Mouse (Mus musculus): ENCODE data around the gene Ogfr. TPM values are rescaled to one million over a fixed set of nuclear protein-coding genes. Genes with fewer than 3 reads are reported as not detected.

The Ogfr gene
- polyA plus RNA-seq, 1 experiment from 2014 or later: 98.2 TPM

DNA sequence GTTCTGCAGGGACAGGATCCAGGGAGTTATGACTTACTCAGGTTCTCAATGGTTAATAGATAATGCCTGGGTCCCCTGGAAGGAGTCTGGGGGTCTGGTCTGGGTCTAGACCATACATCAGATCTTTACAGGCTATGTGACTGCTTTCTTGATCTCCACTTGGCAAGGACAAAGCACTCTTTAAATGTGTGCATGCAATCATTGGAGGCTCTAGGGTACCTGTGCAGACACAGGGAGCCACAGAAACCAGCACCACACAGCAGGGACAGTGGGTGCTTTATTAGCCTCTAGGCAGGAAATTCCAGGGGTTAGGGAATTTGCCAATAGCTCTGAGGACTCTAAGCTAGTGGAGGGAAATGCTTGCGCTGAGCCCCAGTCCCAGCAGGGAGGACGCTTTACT lies 22.8 kb downstream of the Ogfr start:
- Histone ChIP-seq H3K27me3 (ENCODE audit: control insufficient read depth, insufficient read depth, low read length) (no peaks in the 10 kb centered on the region), H3K4me1 (ENCODE audit: control insufficient read depth, insufficient read depth, low read length) (no peaks in the 10 kb centered on the region), H3K9me3 (replicated peaks; ENCODE audit: control insufficient read depth, low read length) (no peaks in the 10 kb centered on the region), H3K27ac (replicated peaks; ENCODE audit: low read depth, low read length) (no peak overlapping the region), H3K36me3 (replicated peaks; ENCODE audit: control insufficient read depth, insufficient read depth, low read depth, low read length) (no peaks in the 10 kb centered on the region), H3K9ac (replicated peaks; ENCODE audit: low read length) (no peak overlapping the region), H3K4me2 (ENCODE audit: low read depth, low read length) (no peak overlapping the region), H3K4me3 (ENCODE audit: low read depth, low read length) (no peak overlapping the region)
- DNase-seq (ENCODE audit: low spot score): no peak
- no peak for ATAC-seq (replicated peaks; ENCODE audit: insufficient number of reproducible peaks, low FRiP score, low TSS enrichment, low read depth)
- 53% methylated on average over 2 of the region's 2 CpGs for WGBS

DNA sequence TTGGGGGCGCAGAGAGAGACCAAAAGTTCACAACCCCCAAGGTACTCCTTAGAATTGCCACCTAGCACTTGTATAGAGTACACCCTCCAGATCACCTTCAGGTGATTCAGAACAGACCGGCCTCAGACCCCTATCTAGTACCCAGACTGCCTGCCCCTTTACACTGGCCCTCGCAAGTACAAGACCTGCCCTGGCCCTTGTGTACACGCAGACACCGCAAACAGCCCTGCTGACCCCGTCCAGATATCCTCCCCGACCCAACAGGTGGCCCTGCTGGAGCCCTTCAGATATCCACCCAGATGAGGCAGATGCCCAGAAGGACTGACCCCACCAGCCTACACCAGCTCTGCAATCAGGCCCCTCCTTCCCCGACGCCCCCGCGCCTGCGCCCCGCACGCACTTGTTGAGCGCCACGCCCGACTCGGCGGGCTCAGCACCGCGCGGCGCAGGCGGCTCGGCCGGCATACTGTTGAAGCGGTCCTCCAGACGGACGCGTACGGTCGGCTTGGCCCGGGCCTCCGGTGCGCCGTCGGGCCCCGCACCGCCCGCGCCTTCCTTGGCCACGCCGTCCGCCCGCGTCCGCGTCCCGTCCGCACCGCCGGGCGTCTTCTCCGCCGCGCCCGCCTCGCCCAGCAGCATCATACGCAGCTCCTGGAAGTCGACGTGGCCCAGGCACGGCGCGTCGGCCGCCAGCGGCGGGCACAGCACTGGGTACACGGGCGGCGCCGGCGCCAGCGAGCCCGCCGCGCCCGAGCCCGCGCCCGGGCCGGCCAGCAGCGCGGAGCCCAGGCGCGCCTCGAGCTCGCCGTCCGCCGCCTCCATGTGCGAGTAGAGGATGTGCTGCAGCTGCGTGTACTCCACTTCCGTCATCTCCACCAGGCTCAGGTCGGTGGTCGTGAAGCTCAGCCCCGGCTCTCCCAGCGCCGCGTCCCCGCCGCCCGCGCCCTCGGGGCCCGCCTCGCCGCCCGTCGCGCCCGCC lies 52.8 kb downstream of the Ogfr start:
- Histone ChIP-seq H3K27ac (replicated peaks; ENCODE audit: low read depth, low read length) (no peak overlapping the region), H3K9me3 (replicated peaks; ENCODE audit: control insufficient read depth, low read length) (peaks cover 8% of the 10 kb centered on the region), H3K4me1 (ENCODE audit: control insufficient read depth, insufficient read depth, low read length) (peaks cover 3% of the 10 kb centered on the region; the same call in 1 of the 2 replicates), H3K9ac (replicated peaks; ENCODE audit: low read length) (peak overlapping the region; percentile 18; the same call in 1 of the 2 replicates), H3K4me2 (ENCODE audit: low read depth, low read length) (peak overlapping the region; percentile 41), H3K27me3 (ENCODE audit: control insufficient read depth, insufficient read depth, low read length) (peaks cover 33% of the 10 kb centered on the region), H3K36me3 (replicated peaks; ENCODE audit: control insufficient read depth, insufficient read depth, low read depth, low read length) (no peaks in the 10 kb centered on the region), H3K4me3 (ENCODE audit: low read depth, low read length) (peak overlapping the region; percentile 32)
- ATAC-seq (replicated peaks; ENCODE audit: insufficient number of reproducible peaks, low FRiP score, low TSS enrichment, low read depth): peak; percentile 56; the same call in 1 of the 2 replicates
- no peak for DNase-seq (ENCODE audit: low spot score)
- WGBS: 2% methylated on average over 86 of the region's 112 CpGs

DNA sequence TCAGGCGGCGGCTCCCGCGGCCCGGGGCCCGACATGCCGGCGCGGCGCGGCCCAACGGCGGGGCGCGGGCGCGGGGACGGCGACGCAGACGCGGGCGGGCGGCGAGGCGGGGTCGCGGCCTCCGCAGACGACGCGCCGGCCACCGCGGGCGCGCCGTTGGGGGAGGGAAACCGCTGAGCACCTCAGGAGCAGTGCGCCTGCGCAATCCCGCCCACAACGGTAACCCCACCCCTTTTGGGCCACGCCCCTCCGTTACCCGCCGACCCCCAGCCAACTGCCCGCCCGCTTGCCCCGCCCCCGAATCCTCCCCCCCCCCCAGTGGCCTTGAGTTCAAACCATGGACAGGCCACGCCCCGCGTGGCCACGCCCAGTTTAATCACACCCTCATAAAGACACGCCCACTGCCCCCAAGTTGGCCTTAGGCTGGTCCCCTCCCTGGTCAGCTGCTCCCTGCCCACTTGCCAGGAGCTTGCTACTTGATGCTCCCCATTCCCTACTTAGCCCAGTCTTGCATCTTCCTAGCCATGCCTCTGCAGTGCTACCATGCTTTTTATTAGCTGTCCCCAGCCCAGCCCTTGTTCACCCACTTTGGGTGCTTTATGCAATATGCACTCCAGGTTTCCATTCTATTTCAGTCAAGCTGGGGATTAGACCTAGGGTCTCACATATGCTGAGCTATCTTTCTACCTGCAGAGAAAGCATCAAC lies 53.7 kb downstream of the Ogfr start, which contains the start of gene Tcfl5:
TSS of gene Tcfl5 (minus strand) at position 154 of the 706 bp plus-strand sequence.
- Histone ChIP-seq H3K9me3 (replicated peaks; ENCODE audit: control insufficient read depth, low read length) (peaks cover 8% of the 10 kb centered on the region), H3K4me1 (ENCODE audit: control insufficient read depth, insufficient read depth, low read length) (peaks cover 3% of the 10 kb centered on the region; the same call in 1 of the 2 replicates), H3K27me3 (ENCODE audit: control insufficient read depth, insufficient read depth, low read length) (peaks cover 33% of the 10 kb centered on the region), H3K4me2 (ENCODE audit: low read depth, low read length) (peak within 1 kb of the TSS; percentile 41), H3K36me3 (replicated peaks; ENCODE audit: control insufficient read depth, insufficient read depth, low read depth, low read length) (no peaks in the 10 kb centered on the region), H3K9ac (replicated peaks; ENCODE audit: low read length) (peak within 1 kb of the TSS; percentile 18; the same call in 1 of the 2 replicates), H3K27ac (replicated peaks; ENCODE audit: low read depth, low read length) (no peak within 1 kb of the TSS), H3K4me3 (ENCODE audit: low read depth, low read length) (peak within 1 kb of the TSS; percentile 32)
- DNase-seq (ENCODE audit: low spot score) (no peak), ATAC-seq (replicated peaks; ENCODE audit: insufficient number of reproducible peaks, low FRiP score, low TSS enrichment, low read depth) (no peak)
- WGBS: 0% methylated on average over 2 of the region's 56 CpGs

DNA sequence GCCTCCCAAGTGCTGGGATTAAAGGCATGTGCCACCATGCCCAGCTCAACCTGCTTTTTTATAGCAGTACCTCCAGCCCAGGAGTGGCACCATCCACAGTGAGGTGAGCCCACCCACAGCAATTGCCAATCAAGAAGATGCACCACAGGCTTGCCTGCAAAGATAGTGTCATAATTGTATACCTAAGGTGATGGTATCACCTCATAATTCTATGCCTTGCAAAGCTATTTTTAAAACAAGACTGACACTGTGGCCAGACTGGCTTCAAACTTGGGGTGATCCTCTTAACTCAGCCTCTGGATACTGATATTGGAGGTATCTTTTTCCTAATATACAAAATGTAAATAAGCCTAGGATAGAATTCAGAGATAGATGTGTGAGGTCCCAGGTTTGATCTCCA lies 54.6 kb downstream of the Ogfr start:
- no peak overlapping the region for H3K9ac ChIP-seq (replicated peaks; ENCODE audit: low read length)
- H3K4me3 ChIP-seq (ENCODE audit: low read depth, low read length): no peak overlapping the region
- H3K9me3 ChIP-seq (replicated peaks; ENCODE audit: control insufficient read depth, low read length): peaks cover 8% of the 10 kb centered on the region
- H3K4me2 ChIP-seq (ENCODE audit: low read depth, low read length): no peak overlapping the region
- no peak for ATAC-seq (replicated peaks; ENCODE audit: insufficient number of reproducible peaks, low FRiP score, low TSS enrichment, low read depth)
- H3K27ac ChIP-seq (replicated peaks; ENCODE audit: low read depth, low read length): no peak overlapping the region
- peaks cover 3% of the 10 kb centered on the region; the same call in 1 of the 2 replicates for H3K4me1 ChIP-seq (ENCODE audit: control insufficient read depth, insufficient read depth, low read length)
- H3K27me3 ChIP-seq (ENCODE audit: control insufficient read depth, insufficient read depth, low read length): peaks cover 33% of the 10 kb centered on the region
- no peak for DNase-seq (ENCODE audit: low spot score)
- H3K36me3 ChIP-seq (replicated peaks; ENCODE audit: control insufficient read depth, insufficient read depth, low read depth, low read length): no peaks in the 10 kb centered on the region

Other genes starting within 250 kb of the Ogfr start
- gene Slco4a1, start 133.0 kb upstream of the Ogfr start, polyA plus RNA-seq (2014; fragmentation: Nextera tagmentation; extraction: Ambion mirVana): 1.7 and 2.3 TPM in 2 replicates
- gene Ntsr1, start 89.3 kb upstream of the Ogfr start, polyA plus RNA-seq (2014; fragmentation: Nextera tagmentation; extraction: Ambion mirVana): 0.25 and 0.27 TPM in 2 replicates
- 35.6 and 41.9 TPM in 2 replicates for gene Mrgbp, start 7.9 kb upstream of the Ogfr start, polyA plus RNA-seq (2014; fragmentation: Nextera tagmentation; extraction: Ambion mirVana)
- 11.5 and 15.6 TPM in 2 replicates for gene Col9a3, start 8.5 kb downstream of the Ogfr start, polyA plus RNA-seq (2014; fragmentation: Nextera tagmentation; extraction: Ambion mirVana)
- gene Tcfl5, start 53.5 kb downstream of the Ogfr start, polyA plus RNA-seq (2014; fragmentation: Nextera tagmentation; extraction: Ambion mirVana): 0.25 and 0.59 TPM in 2 replicates
- gene Dido1, start 120.8 kb downstream of the Ogfr start, polyA plus RNA-seq (2014; fragmentation: Nextera tagmentation; extraction: Ambion mirVana): 27.8 and 28.3 TPM in 2 replicates
- 68.7 and 72.1 TPM in 2 replicates for gene Gid8, start 120.9 kb downstream of the Ogfr start, polyA plus RNA-seq (2014; fragmentation: Nextera tagmentation; extraction: Ambion mirVana)
- 0.24 TPM in 1 of 2 replicates, not detected in the other for gene Slc17a9, start 136.0 kb downstream of the Ogfr start, polyA plus RNA-seq (2014; fragmentation: Nextera tagmentation; extraction: Ambion mirVana)
- gene Bhlhe23, start 187.7 kb downstream of the Ogfr start, polyA plus RNA-seq (2014; fragmentation: Nextera tagmentation; extraction: Ambion mirVana): 0.50 and 1.4 TPM in 2 replicates